ENCODE assay signal across 16 mouse cellular contexts in the genomic region with DNA sequence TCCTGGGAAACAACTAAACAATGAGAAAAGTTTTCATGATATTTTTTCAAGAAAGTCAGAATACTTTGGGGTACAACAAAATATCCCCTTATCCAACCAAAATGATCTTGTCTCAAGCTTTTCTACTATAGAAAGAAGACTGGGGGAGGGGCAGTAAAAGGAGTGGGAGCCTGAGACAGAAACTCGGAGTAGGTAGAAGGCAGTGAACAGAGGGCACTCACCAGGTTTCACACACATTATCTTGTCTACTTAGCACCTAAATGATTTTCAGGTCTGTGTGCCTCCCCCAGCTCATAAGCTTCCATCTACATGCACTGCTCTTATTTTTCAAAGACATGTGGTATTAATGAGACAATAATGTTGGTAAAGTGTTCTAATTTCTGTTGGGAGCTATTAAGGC.
"Had no signal": no experiment of that assay in that cellular context is flagged by ENCODE, and none has a peak within 500 bp of the region (broad histone marks: within the 10 kb centered on the region; RNA-seq: fewer than 3 reads in every experiment).

No protein-coding gene starts in this region.

- H3K4me1 ChIP-seq: lung, embryonic 15.5 days; megakaryocyte, embryonic 14.5 days; midbrain, embryonic 13.5 days; midbrain, embryonic 15.5 days; neural tube, embryonic 12.5 days; stomach, embryonic 15.5 days had no signal

- H3K27ac ChIP-seq: lung, embryonic 15.5 days; macrophage; midbrain, embryonic 13.5 days; midbrain, embryonic 15.5 days; neural tube, embryonic 12.5 days; stomach, embryonic 15.5 days; stomach, postnatal 0 days had no signal

- DNase-seq: lung, adult 2 months; lung, postnatal 14 days; lung, postnatal 36 days; right cerebral cortex, postnatal 14 days; thymus, adult 2 months; thymus, postnatal 36 days had no signal

- H3K36me3 ChIP-seq: lung, embryonic 15.5 days; midbrain, embryonic 13.5 days; midbrain, embryonic 15.5 days; neural tube, embryonic 12.5 days; stomach, embryonic 15.5 days had no signal

- ATAC-seq: lung, postnatal 0 days; midbrain, embryonic 13.5 days; midbrain, embryonic 15.5 days had no signal

- H3K9me3 ChIP-seq: lung, embryonic 15.5 days; megakaryocyte, embryonic 14.5 days; midbrain, embryonic 13.5 days; midbrain, embryonic 15.5 days; neural tube, embryonic 12.5 days; stomach, embryonic 15.5 days had no signal

- H3K27me3 ChIP-seq: lung, embryonic 15.5 days; megakaryocyte, embryonic 14.5 days; midbrain, embryonic 13.5 days; midbrain, embryonic 15.5 days; neural tube, embryonic 12.5 days; stomach, embryonic 15.5 days had no signal

- H3K9ac ChIP-seq: lung, embryonic 15.5 days; midbrain, embryonic 13.5 days; midbrain, embryonic 15.5 days; neural tube, embryonic 12.5 days; stomach, embryonic 15.5 days had no signal

- H3K4me2 ChIP-seq: lung, embryonic 15.5 days; midbrain, embryonic 11.5 days; midbrain, embryonic 13.5 days; midbrain, embryonic 15.5 days; neural tube, embryonic 12.5 days; stomach, embryonic 15.5 days had no signal

- H3K4me3 ChIP-seq: lung, embryonic 15.5 days; megakaryocyte, embryonic 14.5 days; midbrain, embryonic 13.5 days; midbrain, embryonic 15.5 days; neural tube, embryonic 12.5 days; stomach, embryonic 15.5 days had no signal
